Mouse (Mus musculus) intestine, postnatal 0 days (tissue): Measurements from ENCODE around the gene Plagl1. TPM values are rescaled to one million over a fixed set of nuclear protein-coding genes. Genes with fewer than 3 reads are reported as not detected.

ENCODE experiments used
- ATAC-seq: fragments of 200-750 bp; cut with Nextera tagmentation; 2 replicates; pipeline ENCODE4 v1.8.0; 2017; ENCODE audit warnings: mild to moderate bottlenecking, moderate TSS enrichment, moderate library complexity
- H3K27ac ChIP-seq: fragments of 300-500 bp; sonication (generic); 2 replicates; pipeline ENCODE4 v1.5.1; 2014; ENCODE audit warnings: mild to moderate bottlenecking, low read depth, low read length, moderate library complexity
- H3K27me3 ChIP-seq: fragments of 300-500 bp; sonication (generic); replicated peaks from 2 replicates; pipeline ENCODE4 v1.6.1; 2014; ENCODE audit warnings: low read length, mixed read lengths; ENCODE audit not compliant: control insufficient read depth, insufficient read depth
- H3K36me3 ChIP-seq: fragments of 300-500 bp; sonication (generic); 2 replicates; pipeline ENCODE4 v1.6.1; 2014; ENCODE audit warnings: mild to moderate bottlenecking, moderate library complexity; ENCODE audit not compliant: control insufficient read depth, insufficient read depth
- H3K4me1 ChIP-seq: fragments of 300-500 bp; sonication (generic); replicated peaks from 2 replicates; pipeline ENCODE4 v1.6.1; 2014; ENCODE audit warnings: antibody characterized with exemption, low read length, mixed read lengths; ENCODE audit not compliant: control insufficient read depth, insufficient read depth
- H3K4me2 ChIP-seq: fragments of 300-500 bp; sonication (generic); replicated peaks from 2 replicates; pipeline ENCODE4 v1.6.1; 2014; ENCODE audit warnings: low read depth, mild to moderate bottlenecking, moderate library complexity
- H3K4me3 ChIP-seq: fragments of 300-500 bp; sonication (generic); 2 replicates; pipeline ENCODE4 v1.5.1; 2014; ENCODE audit warnings: low read depth, low read length
- H3K9ac ChIP-seq: fragments of 300-500 bp; sonication (generic); 2 replicates; pipeline ENCODE4 v1.6.1; 2014; ENCODE audit warnings: mild to moderate bottlenecking, low read depth, low read length
- H3K9me3 ChIP-seq: fragments of 300-500 bp; sonication (generic); 2 replicates; pipeline ENCODE4 v1.6.1; 2016; ENCODE audit warnings: mixed run types; ENCODE audit not compliant: control insufficient read depth
- CTCF ChIP-seq: sonication (generic); IDR thresholded peaks from 2 replicates; pipeline ENCODE4 v1.5.1; 2016; ENCODE audit warnings: low read depth, mild to moderate bottlenecking, control low read depth, antibody characterized with exemption, moderate library complexity
- WGBS: fragments of 180-500 bp; shearing (Covaris S2); extraction: QIAGEN DNeasy Blood & Tissue Kit; methylation state at CpG from one replicate; pipeline ENCODE4 v1.1.7; 2014; 5-methylcytosine and 5-hydroxymethylcytosine counted together
- polyA plus RNA-seq: library from polyadenylated mRNA; unstranded; fragments of >200 nt; fragmentation: Nextera tagmentation; extraction: Ambion mirVana; gene quantifications from 2 replicates; pipeline ENCODE4 v1.2.1, GENCODE M21; 2015

Gene Plagl1
- polyA plus RNA-seq, 1 experiment from 2014 or later, result 67.6 TPM

DNA sequence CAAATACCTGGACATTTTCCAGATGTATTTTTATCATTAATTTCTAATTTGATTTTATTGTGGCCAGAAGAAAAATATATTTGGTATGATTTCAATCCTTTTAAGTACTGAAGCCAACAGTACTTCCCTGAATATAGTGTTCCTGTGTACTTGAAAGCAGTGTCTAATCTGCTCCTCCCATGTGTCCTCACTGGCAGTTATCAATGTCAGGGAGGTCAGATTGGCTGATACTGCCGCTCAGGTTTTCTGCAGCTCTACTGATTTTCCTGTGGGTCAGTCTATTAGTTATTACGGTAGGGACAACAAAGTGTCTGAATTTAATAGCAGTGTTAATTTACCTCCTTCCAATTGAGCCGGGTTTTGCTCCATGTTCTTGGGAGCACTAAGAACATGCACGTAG, 101.7 kb downstream of the Plagl1 start:
- no peak overlapping the region for H3K27ac ChIP-seq
- ATAC-seq, result no peak
- H3K9ac ChIP-seq, result no peak overlapping the region
- H3K9me3 ChIP-seq, result no peaks in the 10 kb centered on the region
- H3K4me3 ChIP-seq, result no peak overlapping the region
- WGBS, result 63% methylated on average over 4 of the region's 4 CpGs
- TF ChIP-seq CTCF, result no peak
- no peaks in the 10 kb centered on the region for H3K4me1 ChIP-seq
- no peak overlapping the region for H3K4me2 ChIP-seq
- H3K27me3 ChIP-seq, result no peaks in the 10 kb centered on the region
- H3K36me3 ChIP-seq, result no peaks in the 10 kb centered on the region

DNA sequence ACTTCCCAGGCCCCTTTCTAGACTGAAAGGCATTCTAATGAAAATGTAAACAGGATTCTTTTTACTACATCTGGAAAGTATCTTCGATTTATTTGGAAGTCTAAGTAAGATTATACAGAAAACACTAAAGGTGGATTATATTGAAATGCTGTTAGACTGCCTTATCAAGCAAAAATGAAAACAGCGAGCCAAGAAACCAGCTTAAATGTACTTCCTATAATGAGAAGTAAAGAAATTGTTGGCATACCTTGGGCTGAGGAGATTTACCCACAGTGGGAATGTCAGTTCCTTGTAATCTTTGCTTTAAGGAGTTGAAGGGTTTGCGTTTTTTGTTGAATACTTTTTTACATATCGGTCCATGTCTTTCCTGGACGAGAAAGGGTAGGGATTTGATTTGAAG, 108.2 kb downstream of the Plagl1 start:
- no peaks in the 10 kb centered on the region for H3K27me3 ChIP-seq
- H3K27ac ChIP-seq, result no peak overlapping the region
- no peak overlapping the region for H3K4me2 ChIP-seq
- no peak for TF ChIP-seq CTCF
- 69% methylated on average over 5 of the region's 5 CpGs for WGBS
- 0 out of 2 replicates have a peak, but pooled peaks cover 3% of the 10 kb centered on the region for H3K4me1 ChIP-seq
- no peaks in the 10 kb centered on the region for H3K36me3 ChIP-seq
- no peak overlapping the region for H3K4me3 ChIP-seq
- no peaks in the 10 kb centered on the region for H3K9me3 ChIP-seq
- ATAC-seq, result no peak
- H3K9ac ChIP-seq, result no peak overlapping the region

GRCm38 (mm10) chr10:13170739-13171448, 110.6 kb downstream of the Plagl1 start:
- Histone ChIP-seq H3K9me3 (no peaks in the 10 kb centered on the region), H3K9ac (no peak overlapping the region), H3K4me3 (no peak overlapping the region), H3K4me1 (0 out of 2 replicates have a peak, but pooled peaks cover 3% of the 10 kb centered on the region), H3K27ac (no peak overlapping the region), H3K36me3 (no peaks in the 10 kb centered on the region), H3K27me3 (no peaks in the 10 kb centered on the region), H3K4me2 (no peak overlapping the region)
- no peak for TF ChIP-seq CTCF
- no peak for ATAC-seq
- 53% methylated on average over 12 of the region's 12 CpGs for WGBS

DNA sequence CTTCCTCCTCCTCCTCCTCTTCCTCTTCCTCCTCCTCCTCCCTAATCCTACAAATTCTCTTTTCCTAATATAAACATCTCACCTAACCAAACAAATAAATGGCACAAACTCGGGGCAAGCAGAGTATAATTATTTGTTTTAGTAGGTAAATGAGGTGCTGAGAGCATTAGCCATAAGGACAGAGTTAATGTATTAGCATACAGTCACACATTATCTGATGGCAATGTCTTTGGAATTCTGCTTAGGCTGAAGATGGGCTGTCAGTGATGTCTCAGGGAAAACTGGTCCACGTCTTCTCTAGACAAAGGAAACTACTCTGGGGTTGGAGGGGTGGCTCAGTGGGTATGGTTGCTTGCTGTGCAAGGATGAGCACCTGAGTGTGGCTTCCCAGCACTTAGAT, 111.2 kb downstream of the Plagl1 start:
- H3K9ac ChIP-seq, result no peak overlapping the region
- H3K9me3 ChIP-seq, result no peaks in the 10 kb centered on the region
- no peak overlapping the region for H3K4me2 ChIP-seq
- H3K4me3 ChIP-seq, result no peak overlapping the region
- peaks cover 3% of the 10 kb centered on the region; the same call in 1 of the 2 replicates for H3K36me3 ChIP-seq
- TF ChIP-seq CTCF, result no peak
- 0 out of 2 replicates have a peak, but pooled peaks cover 3% of the 10 kb centered on the region for H3K4me1 ChIP-seq
- WGBS, result 57% methylated on average over 2 of the region's 2 CpGs
- no peak for ATAC-seq
- no peaks in the 10 kb centered on the region for H3K27me3 ChIP-seq
- H3K27ac ChIP-seq, result no peak overlapping the region

- H3K4me1 ChIP-seq, result 0 out of 2 replicates have a peak, but pooled peaks cover 3% of the 10 kb centered on the region
- H3K9me3 ChIP-seq, result no peaks in the 10 kb centered on the region
- no peaks in the 10 kb centered on the region for H3K27me3 ChIP-seq
- H3K4me3 ChIP-seq, result no peak overlapping the region
- H3K9ac ChIP-seq, result no peak overlapping the region
- no peak overlapping the region for H3K27ac ChIP-seq
- 43% methylated on average over 10 of the region's 10 CpGs for WGBS
- no peak for TF ChIP-seq CTCF
- peaks cover 14% of the 10 kb centered on the region; the same call in 1 of the 2 replicates for H3K36me3 ChIP-seq
- no peak overlapping the region for H3K4me2 ChIP-seq
- ATAC-seq, result no peak
Observed at GRCm38 (mm10) chr10:13172798-13173221, 112.5 kb downstream of the Plagl1 start.

DNA sequence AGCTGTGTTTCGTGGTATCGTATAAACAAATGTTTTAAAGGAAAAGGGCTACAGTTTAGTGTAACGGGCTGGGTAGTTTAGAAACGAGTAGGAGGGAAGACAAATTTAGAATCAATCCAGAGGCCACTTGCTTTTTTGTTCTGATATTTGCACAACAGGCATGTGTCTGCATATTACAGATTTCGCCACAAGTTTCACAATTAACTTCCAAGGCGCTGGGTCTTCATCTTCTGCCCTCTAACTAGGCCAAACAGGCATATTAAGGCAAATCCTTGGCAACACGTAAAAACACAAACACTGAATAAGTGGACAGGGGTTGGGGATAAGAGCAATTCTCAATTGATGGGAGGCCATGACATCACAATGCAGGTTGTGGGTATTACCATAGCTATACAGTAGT, 115.6 kb downstream of the Plagl1 start:
- H3K4me1 ChIP-seq, result 0 out of 2 replicates have a peak, but pooled peaks cover 3% of the 10 kb centered on the region
- H3K9ac ChIP-seq, result no peak overlapping the region
- H3K27me3 ChIP-seq, result no peaks in the 10 kb centered on the region
- TF ChIP-seq CTCF, result no peak
- peaks cover 36% of the 10 kb centered on the region for H3K36me3 ChIP-seq
- H3K9me3 ChIP-seq, result no peaks in the 10 kb centered on the region
- no peak for ATAC-seq
- H3K4me2 ChIP-seq, result no peak overlapping the region
- no peak overlapping the region for H3K4me3 ChIP-seq
- H3K27ac ChIP-seq, result no peak overlapping the region
- 75% methylated on average over 7 of the region's 7 CpGs for WGBS
